Mouse (Mus musculus) CH12.LX (cell line): ENCODE results near the gene Ccdc194. TPM values are rescaled to one million over a fixed set of nuclear protein-coding genes. Genes with fewer than 3 reads are reported as not detected.
A peak's percentile ranks its signal among the peaks of the same experiment; 100 is the strongest.
"Not testable (repeated sequence)": the region's sequence is repeated elsewhere in the genome, so short reads cannot be mapped to it uniquely, and the experiment has no call there.

Experiments used
- DNase-seq: peaks from one replicate; pipeline ENCODE4 v3.0.0-alpha.2; 2013; ENCODE audit errors: extremely low read depth
- H3K27ac ChIP-seq: 2 replicates; pipeline ENCODE4 v1.5.1; 2012; ENCODE audit warnings: low read depth, mild to moderate bottlenecking, control low read depth, moderate library complexity; ENCODE audit not compliant: insufficient read depth
- H3K27me3 ChIP-seq: replicated peaks from 2 replicates; pipeline ENCODE3; 2012; ENCODE audit warnings: inconsistent platforms
- H3K36me3 ChIP-seq, 2 experiments: replicated peaks in 1 of 2; 2 replicates each; pipeline versions ENCODE3 to v1.6.1; 2012; ENCODE audit warnings: inconsistent platforms in 1 of 2, low read length in 1 of 2, mild to moderate bottlenecking in 1 of 2, mixed read lengths in 1 of 2, moderate library complexity in 1 of 2; ENCODE audit not compliant: control insufficient read depth in 1 of 2, insufficient read depth in 1 of 2
- H3K4me1 ChIP-seq, 2 experiments: 2 replicates each; pipeline ENCODE4 v1.6.1; 2012; ENCODE audit warnings: inconsistent platforms in 1 of 2, moderate library complexity in 1 of 2; ENCODE audit not compliant: insufficient read depth in 2 of 2, control insufficient read depth in 1 of 2
- H3K4me2 ChIP-seq: 2 replicates; pipeline ENCODE4 v1.6.1; 2012; ENCODE audit warnings: low read depth, mild to moderate bottlenecking, control low read depth; ENCODE audit not compliant: poor library complexity, insufficient read depth, severe bottlenecking
- H3K4me3 ChIP-seq, 3 experiments: fragments of 150-350 bp in 1 of 3; sonication (generic) in 1 of 3; replicated peaks in 1 of 3; 2 replicates each; pipeline versions ENCODE3 to v1.5.1; 2011 to 2012; ENCODE audit warnings: low read depth in 2 of 3, low read length in 2 of 3, mild to moderate bottlenecking in 2 of 3, moderate library complexity in 2 of 3, control low read depth in 1 of 3, improper control_type of control experiment in 1 of 3, inconsistent platforms in 1 of 3, mixed read lengths in 1 of 3; ENCODE audit not compliant: poor library complexity in 1 of 3
- H3K79me2 ChIP-seq: replicated peaks from 2 replicates; pipeline ENCODE4 v1.6.1; 2012; ENCODE audit warnings: mild to moderate bottlenecking, moderate library complexity; ENCODE audit not compliant: control insufficient read depth, poor library complexity, insufficient read depth, severe bottlenecking; ENCODE audit errors: extremely low read depth
- H3K9ac ChIP-seq: 2 replicates; pipeline ENCODE4 v1.6.1; 2012; ENCODE audit warnings: low read depth, mild to moderate bottlenecking, control low read depth, moderate library complexity; ENCODE audit not compliant: insufficient read depth
- H3K9me3 ChIP-seq: replicated peaks from 2 replicates; pipeline ENCODE3; 2012; ENCODE audit warnings: low read length, inconsistent platforms, mixed read lengths
- CHD1 ChIP-seq: IDR thresholded peaks from 2 replicates; pipeline ENCODE4 v1.6.1; 2012; ENCODE audit warnings: low read depth, low read length, improper control_type of control experiment, inconsistent platforms
- CHD2 ChIP-seq: IDR thresholded peaks from 2 replicates; pipeline ENCODE4 v1.6.1; 2011; ENCODE audit warnings: low read length, improper control_type of control experiment
- CTCF ChIP-seq, 2 experiments: IDR thresholded peaks in 1 of 2; conservative IDR thresholded peaks in 1 of 2; 2 replicates each; pipeline ENCODE4 v1.5.1; 2011 to 2012; ENCODE audit warnings: low read depth in 2 of 2, low read length in 2 of 2, improper control_type of control experiment in 1 of 2, inconsistent platforms in 1 of 2, mild to moderate bottlenecking in 1 of 2, moderate library complexity in 1 of 2
- E2F4 ChIP-seq: IDR thresholded peaks from 2 replicates; pipeline ENCODE4 v1.6.1; 2011; ENCODE audit warnings: low read depth, low read length, improper control_type of control experiment; ENCODE audit not compliant: insufficient replicate concordance
- EP300 ChIP-seq: IDR thresholded peaks from 2 replicates; pipeline ENCODE4 v1.6.1; 2011; ENCODE audit warnings: low read length, improper control_type of control experiment
- HCFC1 ChIP-seq: IDR thresholded peaks from 2 replicates; pipeline ENCODE4 v1.6.1; 2012; ENCODE audit warnings: low read depth, mild to moderate bottlenecking, inconsistent platforms, low read length, improper control_type of control experiment
- IRF4 ChIP-seq: IDR thresholded peaks from 2 replicates; pipeline ENCODE4 v1.6.1; 2014; ENCODE audit warnings: low read depth, mild to moderate bottlenecking, inconsistent platforms, low read length, improper control_type of control experiment
- JUND ChIP-seq: conservative IDR thresholded peaks from 2 replicates; pipeline ENCODE4 v1.6.1; 2011; ENCODE audit warnings: low read depth, low read length, improper control_type of control experiment
- MAX ChIP-seq: IDR thresholded peaks from 2 replicates; pipeline ENCODE4 v1.6.1; 2011; ENCODE audit warnings: low read length, improper control_type of control experiment
- MYC ChIP-seq: IDR thresholded peaks from 2 replicates; pipeline ENCODE4 v1.6.1; 2011; ENCODE audit warnings: low read depth, mild to moderate bottlenecking, improper control_type of control experiment, low read length
- NELFE ChIP-seq: IDR thresholded peaks from 2 replicates; pipeline ENCODE4 v1.6.1; 2011; ENCODE audit warnings: low read depth, low read length, improper control_type of control experiment
- PAX5 ChIP-seq: IDR thresholded peaks from 2 replicates; pipeline ENCODE4 v1.6.1; 2012; ENCODE audit warnings: low read length, inconsistent platforms, mixed read lengths
- POLR2A ChIP-seq: IDR thresholded peaks from 2 replicates; pipeline ENCODE4 v1.6.1; 2011; ENCODE audit warnings: low read depth, mild to moderate bottlenecking, improper control_type of control experiment, low read length
- RAD21 ChIP-seq: IDR thresholded peaks from 2 replicates; pipeline ENCODE4 v1.6.1; 2011; ENCODE audit warnings: low read depth, mild to moderate bottlenecking, low read length, improper control_type of control experiment, moderate library complexity
- RCOR1 ChIP-seq: conservative IDR thresholded peaks from 2 replicates; pipeline ENCODE4 v1.6.1; 2012; ENCODE audit warnings: low read depth, mild to moderate bottlenecking, inconsistent platforms, low read length, improper control_type of control experiment
- SIN3A ChIP-seq: IDR thresholded peaks from 2 replicates; pipeline ENCODE4 v1.6.1; 2012; ENCODE audit warnings: low read length, improper control_type of control experiment, inconsistent platforms
- SMC3 ChIP-seq: IDR thresholded peaks from 2 replicates; pipeline ENCODE4 v1.6.1; 2011; ENCODE audit warnings: low read depth, low read length, improper control_type of control experiment
- TCF12 ChIP-seq: IDR thresholded peaks from 2 replicates; pipeline ENCODE4 v1.6.1; 2014; ENCODE audit warnings: low read depth, mild to moderate bottlenecking, inconsistent platforms, low read length, improper control_type of control experiment
- dilution Hi-C: fragments of 300-500 bp; cut with MboI; formaldehyde crosslinking; loops from 2 replicates; pipeline ENCODE4 v1.14.3; 2020; ENCODE audit warnings: low sequenced_read_pairs; ENCODE audit not compliant: extremely low pct_unique_long_range_greater_than_20kb, extremely low pct_ligation_motif_present
- in situ Hi-C: fragments of 300-500 bp; cut with MboI; formaldehyde crosslinking; loops from 3 replicates; pipeline ENCODE4 v1.14.3; 2019; ENCODE audit warnings: low sequenced_read_pairs, low pct_ligation_motif_present, low pct_unique_long_range_greater_than_20kb, mixed read lengths
- polyA plus RNA-seq: library from polyadenylated mRNA; unstranded; fragments of >175 nt; gene quantifications from 2 replicates; pipeline ENCODE4 v1.2.1, GENCODE M21; 2012; ENCODE audit warnings: low read depth; ENCODE audit not compliant: insufficient read length
- total RNA-seq, 2 experiments: library from RNA; depleted of rRNA; stranded (reverse); fragments of 300-350 nt in 1 of 2; fragments of >200 nt in 1 of 2; gene quantifications; 2 replicates each; pipeline ENCODE4 v1.2.3; 2012 to 2014

Gene Ccdc194
- total and polyA plus RNA-seq, 3 experiments = not detected

DNA sequence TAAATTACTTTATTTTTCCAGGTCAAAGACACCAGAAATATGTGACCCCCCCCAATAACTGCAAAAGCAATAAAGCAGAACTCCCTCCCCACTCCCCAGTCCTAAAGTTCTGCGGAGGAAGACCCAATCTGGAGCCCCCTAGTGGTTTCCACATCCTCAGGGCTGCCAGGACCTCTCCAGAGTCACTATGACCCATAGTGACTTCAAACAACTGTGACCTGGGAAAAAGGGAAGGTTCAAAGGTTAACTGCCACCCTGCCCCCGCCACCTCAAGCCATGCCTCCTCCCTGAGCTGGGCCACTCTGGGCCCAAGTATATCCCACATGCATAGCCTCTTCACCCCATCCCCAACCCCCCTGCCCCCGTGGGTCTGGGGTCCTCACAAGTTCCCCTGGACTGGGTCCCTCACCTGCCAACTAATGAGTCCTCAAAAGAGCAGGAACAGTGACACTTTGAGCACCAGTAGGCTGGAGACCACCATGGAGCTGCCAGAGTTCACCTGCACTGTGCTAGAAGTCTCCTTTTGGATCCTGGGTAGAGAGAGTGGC lies 8.8 kb upstream of the Ccdc194 start:
- no peak for DNase-seq
- no peaks in the 10 kb centered on the region for H3K9me3 ChIP-seq
- dilution Hi-C loops = no loop called here
- H3K4me3 ChIP-seq = no peak overlapping the region
- H3K9ac ChIP-seq = no peak overlapping the region
- TF ChIP-seq RCOR1 = no peak
- TF ChIP-seq PAX5 = no peak
- TF ChIP-seq CHD2 = 0 out of 2 replicates have a peak, but pooled peaks have one; percentile 29
- TF ChIP-seq CTCF (conservative IDR thresholded peaks at IDR 0.05 in 1 of 2, IDR thresholded peaks at IDR 0.05 in 1 of 2; ENCODE audit: low read depth in 2 of 2, low read length in 2 of 2) = peak in 1 of 2 experiments; percentile 45; a peak in 2 of 4 replicates
- H3K79me2 ChIP-seq = peaks cover 11% of the 10 kb centered on the region; the same call in 1 of the 2 replicates
- no peaks in the 10 kb centered on the region for H3K27me3 ChIP-seq
- no peak overlapping the region for H3K27ac ChIP-seq
- in situ Hi-C loops = no loop called here
- H3K36me3 ChIP-seq = peaks cover 5 to 15% of the 10 kb centered on the region in 2 experiments
- peaks cover 19 to 71% of the 10 kb centered on the region in 2 experiments for H3K4me1 ChIP-seq
- no peak overlapping the region for H3K4me2 ChIP-seq

DNA sequence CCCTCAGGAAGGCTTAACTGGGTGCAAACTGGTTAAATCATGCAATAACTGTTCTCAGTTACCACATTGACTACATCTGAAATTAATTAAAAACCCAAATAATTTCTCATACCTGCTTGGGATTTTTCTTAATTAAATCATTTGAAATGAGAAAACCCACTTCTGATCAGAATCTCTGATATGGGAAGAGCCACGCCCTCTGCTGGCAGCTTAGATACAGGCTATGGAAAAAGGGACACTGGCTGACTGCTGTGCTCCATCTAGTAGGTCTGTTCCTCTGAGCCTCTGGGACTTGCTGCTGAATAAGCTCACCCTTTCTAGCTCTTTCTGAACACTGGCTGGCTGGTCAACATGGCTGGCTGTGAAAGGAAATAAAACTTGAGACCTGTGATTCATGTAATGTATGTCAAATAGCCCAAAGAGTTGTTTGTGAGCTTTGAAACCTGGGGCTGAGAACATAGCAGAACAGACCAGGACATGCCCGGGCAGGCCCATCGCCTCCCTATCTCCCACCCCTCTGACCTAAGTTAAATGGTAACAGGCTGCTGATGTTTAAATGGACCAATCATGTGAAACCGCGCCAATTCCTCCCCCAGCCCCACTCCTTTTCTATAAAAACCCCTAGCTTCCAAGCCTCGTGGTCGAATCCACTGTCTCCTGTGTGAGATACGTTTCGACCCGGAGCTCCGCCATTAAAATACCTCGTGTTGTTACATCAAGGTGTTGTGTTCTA lies 5.4 kb upstream of the Ccdc194 start:
- peak; percentile 84 for DNase-seq
- TF ChIP-seq JUND (0 out of 2 replicates have a peak, but pooled peaks have one; percentile 16), NELFE (peak; percentile 36), TCF12 (peak; percentile 32; the same call in 1 of the 2 replicates), E2F4 (0 out of 2 replicates have a peak, but pooled peaks have one; percentile 9), CHD1 (peak; percentile 93; the same call in 1 of the 2 replicates), SMC3 (peak; percentile 33; the same call in 1 of the 2 replicates), MYC (peak; percentile 39; the same call in 1 of the 2 replicates), POLR2A (peak; percentile 53; the same call in 1 of the 2 replicates), SIN3A (peak; percentile 35; the same call in 1 of the 2 replicates), CTCF (conservative IDR thresholded peaks at IDR 0.05 in 1 of 2, IDR thresholded peaks at IDR 0.05 in 1 of 2; ENCODE audit: low read depth in 2 of 2, low read length in 2 of 2) (peak; percentile 34 to 73; a peak in 3 of 4 replicates), IRF4 (peak; percentile 38), EP300 (peak; percentile 48; the same call in 1 of the 2 replicates), RAD21 (peak; percentile 3), MAX (peak; percentile 80), HCFC1 (peak; percentile 27; the same call in 1 of the 2 replicates)
- H3K79me2 ChIP-seq, H3K27me3 ChIP-seq, H3K4me3 ChIP-seq, H3K9me3 ChIP-seq, in situ Hi-C loops, H3K4me2 ChIP-seq, dilution Hi-C loops: not testable (repeated sequence)
- Histone ChIP-seq H3K27ac (peak overlapping the region; percentile 90), H3K4me1 (peaks cover 38 to 82% of the 10 kb centered on the region in 2 experiments), H3K9ac (peak overlapping the region; percentile 23; the same call in 1 of the 2 replicates), H3K36me3 (peaks cover 5 to 15% of the 10 kb centered on the region in 2 experiments)
